Mouse (Mus musculus): ENCODE measurements at regions not wholly inside any gene's neighbourhood (a gene's known extent, or its start where the extent isn't known, plus 50 kb on each side); places are given as distances from the start of the nearest gene placed in this dataset.

GRCm38 (mm10) chr15:19473521-19473920 lies 654.8 kb downstream of the Cdh10 start:
- TF ChIP-seq CTCF (IDR thresholded peaks at IDR 0.05; ENCODE audit: borderline replicate concordance, extremely low read depth, insufficient read depth, insufficient read length), result 0 out of 2 replicates have a peak, but pooled peaks have one; percentile 34
- no peak for TF ChIP-seq POLR2A (IDR thresholded peaks at IDR 0.05; ENCODE audit: borderline replicate concordance, extremely low read depth, insufficient read depth, insufficient read length, poor library complexity, severe bottlenecking)
